Mouse (Mus musculus) heart, adult 2 months (tissue): ENCODE measurements around the gene Cnbd2.

ENCODE experiments used
- CTCF ChIP-seq: fragments of 200-600 bp; IDR thresholded peaks from 2 replicates; pipeline ENCODE4 v1.8.1; 2022; ENCODE audit warnings: antibody characterized with exemption, mild to moderate bottlenecking, moderate library complexity
- EP300 ChIP-seq: fragments of 200-500 bp; IDR thresholded peaks from 2 replicates; pipeline ENCODE4 v1.6.1; 2011; ENCODE audit warnings: low read depth, low read length, control low read depth; ENCODE audit not compliant: insufficient read depth
- POLR2A ChIP-seq: fragments of 200-500 bp; IDR thresholded peaks from 2 replicates; pipeline ENCODE4 v1.6.1; 2011; ENCODE audit warnings: mild to moderate bottlenecking, low read depth, low read length, control low read depth; ENCODE audit not compliant: insufficient read depth

- TF ChIP-seq POLR2A (no peak), CTCF (no peak), EP300 (no peak)
These were observed 106.4 kb downstream of the Cnbd2 start for GRCm38 (mm10) chr2:156418467-156418866.
